Mouse (Mus musculus) limb, embryonic 14.5 days (tissue): ENCODE measurements around the gene Hnf4a. TPM values are rescaled to one million over a fixed set of nuclear protein-coding genes. Genes with fewer than 3 reads are reported as not detected.

Experiments used
- ATAC-seq: fragments of 200-750 bp; cut with Nextera tagmentation; 2 replicates; pipeline ENCODE4 v1.8.0; 2017; ENCODE audit warnings: low read depth, moderate number of reproducible peaks, moderate TSS enrichment; ENCODE audit not compliant: low FRiP score
- DNase-seq: peaks from one replicate; pipeline ENCODE4 v3.0.0-alpha.2; 2015; ENCODE audit warnings: low spot score
- H3K27ac ChIP-seq: fragments of 300-500 bp; sonication (generic); replicated peaks from 2 replicates; pipeline ENCODE4 v1.5.1; 2014; ENCODE audit warnings: low read depth, mild to moderate bottlenecking, low read length, moderate library complexity, mixed read lengths
- H3K27me3 ChIP-seq: fragments of 300-500 bp; sonication (generic); 2 replicates; pipeline ENCODE4 v1.6.1; 2014; ENCODE audit warnings: low read length, mixed read lengths; ENCODE audit not compliant: control insufficient read depth, insufficient read depth
- H3K36me3 ChIP-seq: fragments of 300-500 bp; sonication (generic); 2 replicates; pipeline ENCODE4 v1.6.1; 2014; ENCODE audit warnings: mild to moderate bottlenecking, low read length, moderate library complexity, mixed read lengths; ENCODE audit not compliant: control insufficient read depth, insufficient read depth
- H3K4me1 ChIP-seq: fragments of 300-500 bp; sonication (generic); 2 replicates; pipeline ENCODE4 v1.6.1; 2014; ENCODE audit warnings: antibody characterized with exemption, low read length, mixed read lengths; ENCODE audit not compliant: control insufficient read depth, insufficient read depth
- H3K4me2 ChIP-seq: fragments of 300-500 bp; sonication (generic); replicated peaks from 2 replicates; pipeline ENCODE4 v1.6.1; 2014; ENCODE audit warnings: low read depth, mild to moderate bottlenecking, low read length, moderate library complexity; ENCODE audit not compliant: severe bottlenecking
- H3K4me3 ChIP-seq: fragments of 300-500 bp; sonication (generic); replicated peaks from 2 replicates; pipeline ENCODE4 v1.5.1; 2014; ENCODE audit warnings: low read length
- H3K9ac ChIP-seq: fragments of 300-500 bp; sonication (generic); 2 replicates; pipeline ENCODE4 v1.6.1; 2014; ENCODE audit warnings: mild to moderate bottlenecking, low read depth, low read length, moderate library complexity; ENCODE audit not compliant: severe bottlenecking
- H3K9me3 ChIP-seq: fragments of 300-500 bp; sonication (generic); 2 replicates; pipeline ENCODE4 v1.6.1; 2016; ENCODE audit warnings: low read length; ENCODE audit not compliant: control insufficient read depth
- POLR2A ChIP-seq: fragments of 200-500 bp; IDR thresholded peaks from 2 replicates; pipeline ENCODE4 v1.8.0; 2012; ENCODE audit warnings: inconsistent platforms, mild to moderate bottlenecking, moderate library complexity, borderline replicate concordance; ENCODE audit not compliant: insufficient read depth, insufficient read length; ENCODE audit errors: extremely low read depth
- WGBS: fragments of 180-500 bp; shearing (Covaris S2); extraction: QIAGEN DNeasy Blood & Tissue Kit; methylation state at CpG from one replicate; pipeline ENCODE4 v1.1.7; 2014; 5-methylcytosine and 5-hydroxymethylcytosine counted together
- polyA plus RNA-seq, 2 experiments: library from polyadenylated mRNA; depleted of rRNA in 1 of 2; stranded (reverse) in 1 of 2; unstranded in 1 of 2; fragments of >200 nt; fragmentation: Nextera tagmentation in 1 of 2; extraction: Ambion mirVana in 1 of 2; gene quantifications; 2 replicates each; pipeline versions ENCODE4 v1.2.1 to v1.2.3; 2012 to 2014

The Hnf4a gene
- polyA plus RNA-seq, 2 experiments = 0.20 TPM; not detected in 1

DNA sequence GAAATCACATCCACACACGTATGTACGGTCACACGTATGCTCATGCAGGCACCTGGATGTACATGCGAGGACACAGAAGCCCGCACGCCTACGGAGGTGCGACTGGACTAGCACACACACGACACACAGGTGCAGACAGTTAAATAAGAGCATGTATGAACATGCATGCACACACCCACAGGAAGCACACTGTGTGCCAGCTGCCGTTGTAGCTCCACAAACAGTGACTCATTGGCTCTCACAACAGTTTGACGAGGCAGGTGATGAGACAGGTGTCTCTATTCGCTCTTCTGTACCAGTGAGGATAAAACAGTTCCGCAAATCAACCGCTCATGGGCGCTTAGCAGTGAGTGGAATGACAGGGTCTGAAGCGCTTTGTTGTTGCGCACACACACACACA lies 16.0 kb upstream of the Hnf4a start:
- Histone ChIP-seq H3K4me3 (no peak overlapping the region), H3K27me3 (no peaks in the 10 kb centered on the region), H3K36me3 (no peaks in the 10 kb centered on the region), H3K9me3 (no peaks in the 10 kb centered on the region), H3K4me2 (no peak overlapping the region), H3K9ac (no peak overlapping the region), H3K4me1 (no peaks in the 10 kb centered on the region), H3K27ac (no peak overlapping the region)
- no peak for TF ChIP-seq POLR2A
- no peak for ATAC-seq
- no peak for DNase-seq
- 87% methylated on average over 17 of the region's 17 CpGs for WGBS

DNA sequence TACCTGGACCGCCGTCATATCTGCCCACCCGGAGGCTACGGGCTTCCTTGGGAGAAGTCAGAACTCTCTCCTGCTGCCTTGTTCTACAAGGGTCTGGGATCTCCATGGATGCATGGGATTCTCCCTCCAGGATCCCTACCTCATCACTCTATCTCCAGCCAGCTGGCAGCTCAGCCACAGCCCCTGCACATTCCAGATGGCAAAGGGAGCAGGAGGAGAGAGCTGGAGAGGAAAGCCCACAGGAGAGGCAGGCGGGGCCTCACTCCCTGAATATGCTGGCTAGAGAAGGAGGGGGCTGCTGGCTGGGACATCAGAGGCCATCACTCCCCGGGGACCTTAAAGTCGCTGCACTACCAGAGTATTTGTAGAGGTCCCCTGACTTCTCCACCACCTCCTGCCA lies 15.3 kb upstream of the Hnf4a start:
- DNase-seq (no peak), ATAC-seq (no peak)
- Histone ChIP-seq H3K4me2 (no peak overlapping the region), H3K27me3 (no peaks in the 10 kb centered on the region), H3K4me3 (no peak overlapping the region), H3K4me1 (no peaks in the 10 kb centered on the region), H3K27ac (no peak overlapping the region), H3K36me3 (no peaks in the 10 kb centered on the region), H3K9ac (0 out of 2 replicates have a peak overlapping the region, but pooled peaks have one; percentile 21), H3K9me3 (no peaks in the 10 kb centered on the region)
- 57% methylated on average over 7 of the region's 7 CpGs for WGBS
- no peak for TF ChIP-seq POLR2A

DNA sequence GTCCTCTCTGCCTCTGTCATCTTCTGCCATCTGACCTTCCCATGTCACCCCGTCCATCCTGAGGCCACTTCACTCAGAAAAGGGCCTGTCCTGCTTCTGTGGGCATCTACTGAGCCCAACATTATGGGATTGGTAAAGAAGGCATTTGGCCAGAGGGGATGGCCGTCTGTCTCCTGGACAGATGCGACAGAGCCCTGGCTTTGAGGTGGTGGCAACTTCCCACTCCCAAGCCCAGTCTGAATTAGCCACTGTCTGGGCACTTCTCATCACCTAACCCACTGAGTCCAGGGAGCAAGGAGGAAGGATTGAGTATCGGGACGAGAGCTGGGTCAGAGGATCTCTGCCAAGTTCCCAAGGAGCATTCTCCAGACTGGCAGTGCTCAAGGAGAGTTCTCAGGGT lies 14.6 kb upstream of the Hnf4a start, which contains the start of gene R3hdml:
Gene R3hdml, plus strand, starts transcription at position 301 of the 400 bp plus-strand sequence.
- Histone ChIP-seq H3K4me3 (no peak within 1 kb of the TSS), H3K27ac (no peak within 1 kb of the TSS), H3K27me3 (no peaks in the 10 kb centered on the region), H3K4me1 (no peaks in the 10 kb centered on the region), H3K9me3 (no peaks in the 10 kb centered on the region), H3K36me3 (no peaks in the 10 kb centered on the region), H3K9ac (0 out of 2 replicates have a peak within 1 kb of the TSS, but pooled peaks have one; percentile 21), H3K4me2 (no peak within 1 kb of the TSS)
- no peak for TF ChIP-seq POLR2A
- DNase-seq = no peak
- 83% methylated on average over 5 of the region's 5 CpGs for WGBS
- ATAC-seq = no peak

DNA sequence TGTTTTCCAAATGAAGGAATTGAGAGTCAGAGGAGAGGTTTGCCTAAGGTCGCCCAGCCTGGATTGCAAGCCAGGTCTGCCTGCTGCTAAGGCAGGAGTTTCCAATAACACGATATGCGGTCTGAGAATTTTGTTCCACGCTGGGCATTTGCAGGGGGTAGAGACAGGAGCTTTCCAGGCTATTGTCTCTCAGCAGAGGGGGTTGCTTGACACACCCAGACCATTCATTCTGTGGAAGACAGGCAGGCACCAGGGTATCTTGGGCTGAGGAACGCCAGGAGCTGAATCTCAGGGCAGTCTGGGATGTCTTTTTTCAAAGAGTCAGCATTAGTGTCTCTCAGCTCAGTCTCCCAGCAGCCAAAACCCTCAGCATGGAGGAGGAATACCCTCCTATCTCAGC lies 13.6 kb upstream of the Hnf4a start:
- DNase-seq (no peak), ATAC-seq (no peak)
- Histone ChIP-seq H3K9ac (no peak overlapping the region), H3K4me3 (no peak overlapping the region), H3K27ac (no peak overlapping the region), H3K4me2 (no peak overlapping the region), H3K27me3 (no peaks in the 10 kb centered on the region), H3K36me3 (no peaks in the 10 kb centered on the region), H3K4me1 (no peaks in the 10 kb centered on the region), H3K9me3 (no peaks in the 10 kb centered on the region)
- WGBS = 30% methylated on average over 5 of the region's 5 CpGs
- TF ChIP-seq POLR2A = no peak

DNA sequence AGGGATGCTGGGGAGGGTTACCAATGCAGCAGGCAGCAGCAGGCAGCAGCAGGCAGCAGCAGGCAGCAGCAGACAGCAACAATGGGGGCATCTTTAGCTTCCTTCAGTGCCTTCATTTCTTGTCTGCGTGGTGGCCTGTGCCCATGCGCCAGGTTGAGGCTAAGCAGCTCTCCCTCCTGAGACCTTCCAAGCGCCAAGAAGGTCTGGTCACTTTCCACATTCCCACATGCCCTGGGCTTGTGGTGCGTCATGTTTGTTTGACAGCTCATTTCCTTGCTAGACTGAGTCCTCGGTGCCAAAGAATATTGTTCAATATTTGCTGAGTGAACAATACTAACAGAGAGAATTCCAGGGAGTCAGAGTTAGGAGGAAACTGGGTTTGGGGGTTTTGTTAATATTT lies 12.6 kb upstream of the Hnf4a start:
- Histone ChIP-seq H3K36me3 (no peaks in the 10 kb centered on the region), H3K27me3 (no peaks in the 10 kb centered on the region), H3K4me3 (no peak overlapping the region), H3K4me2 (no peak overlapping the region), H3K9me3 (no peaks in the 10 kb centered on the region), H3K27ac (no peak overlapping the region), H3K9ac (no peak overlapping the region), H3K4me1 (no peaks in the 10 kb centered on the region)
- TF ChIP-seq POLR2A = no peak
- WGBS = 53% methylated on average over 5 of the region's 5 CpGs
- ATAC-seq (no peak), DNase-seq (no peak)

DNA sequence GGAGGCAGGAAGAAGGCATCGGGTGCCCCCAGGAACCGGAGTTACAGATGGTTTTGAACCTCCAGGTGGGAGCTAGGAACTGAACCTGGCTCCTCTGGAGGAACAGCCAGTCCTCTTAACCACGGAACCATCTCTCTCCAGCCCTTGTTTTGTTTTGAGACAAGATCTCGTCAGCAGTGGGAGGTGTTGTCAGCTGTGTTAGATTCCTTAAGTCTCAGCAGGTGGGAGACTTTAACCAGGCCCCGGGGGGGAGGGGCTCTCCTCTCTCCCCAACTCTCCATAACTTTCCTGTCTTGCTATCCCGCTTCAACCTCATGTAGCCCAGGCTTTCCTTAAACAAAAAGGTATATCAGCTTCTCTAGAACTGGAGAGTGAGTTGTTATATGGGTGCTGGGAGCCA lies 12.2 kb upstream of the Hnf4a start:
- no peaks in the 10 kb centered on the region for H3K27me3 ChIP-seq

More for the DNA sequence above, 12.2 kb upstream of the Hnf4a start:
- Histone ChIP-seq H3K9ac (no peak overlapping the region), H3K4me1 (no peaks in the 10 kb centered on the region), H3K9me3 (no peaks in the 10 kb centered on the region), H3K4me2 (no peak overlapping the region), H3K4me3 (no peak overlapping the region), H3K36me3 (no peaks in the 10 kb centered on the region), H3K27ac (no peak overlapping the region)
- no peak for TF ChIP-seq POLR2A
- DNase-seq = no peak
- 34% methylated on average over 6 of the region's 6 CpGs for WGBS
- ATAC-seq = no peak
